Mouse (Mus musculus) CH12.LX (cell line): Measurements from ENCODE around the gene Mapk9. TPM values are rescaled to one million over a fixed set of nuclear protein-coding genes. Genes with fewer than 3 reads are reported as not detected.
A peak's percentile ranks its signal among the peaks of the same experiment; 100 is the strongest.

Experiments used
- DNase-seq: peaks from one replicate; pipeline ENCODE4 v3.0.0-alpha.2; 2013; ENCODE audit errors: extremely low read depth
- H3K27ac ChIP-seq: 2 replicates; pipeline ENCODE4 v1.5.1; 2012; ENCODE audit warnings: low read depth, mild to moderate bottlenecking, control low read depth, moderate library complexity; ENCODE audit not compliant: insufficient read depth
- H3K27me3 ChIP-seq: replicated peaks from 2 replicates; pipeline ENCODE3; 2012; ENCODE audit warnings: inconsistent platforms
- H3K36me3 ChIP-seq, 2 experiments: replicated peaks in 1 of 2; 2 replicates each; pipeline versions ENCODE3 to v1.6.1; 2012; ENCODE audit warnings: inconsistent platforms in 1 of 2, low read length in 1 of 2, mild to moderate bottlenecking in 1 of 2, mixed read lengths in 1 of 2, moderate library complexity in 1 of 2; ENCODE audit not compliant: control insufficient read depth in 1 of 2, insufficient read depth in 1 of 2
- H3K4me1 ChIP-seq, 2 experiments: 2 replicates each; pipeline ENCODE4 v1.6.1; 2012; ENCODE audit warnings: inconsistent platforms in 1 of 2, moderate library complexity in 1 of 2; ENCODE audit not compliant: insufficient read depth in 2 of 2, control insufficient read depth in 1 of 2
- H3K4me2 ChIP-seq: 2 replicates; pipeline ENCODE4 v1.6.1; 2012; ENCODE audit warnings: low read depth, mild to moderate bottlenecking, control low read depth; ENCODE audit not compliant: poor library complexity, insufficient read depth, severe bottlenecking
- H3K4me3 ChIP-seq, 3 experiments: fragments of 150-350 bp in 1 of 3; sonication (generic) in 1 of 3; replicated peaks in 1 of 3; 2 replicates each; pipeline versions ENCODE3 to v1.5.1; 2011 to 2012; ENCODE audit warnings: low read depth in 2 of 3, low read length in 2 of 3, mild to moderate bottlenecking in 2 of 3, moderate library complexity in 2 of 3, control low read depth in 1 of 3, improper control_type of control experiment in 1 of 3, inconsistent platforms in 1 of 3, mixed read lengths in 1 of 3; ENCODE audit not compliant: poor library complexity in 1 of 3
- H3K79me2 ChIP-seq: replicated peaks from 2 replicates; pipeline ENCODE4 v1.6.1; 2012; ENCODE audit warnings: mild to moderate bottlenecking, moderate library complexity; ENCODE audit not compliant: control insufficient read depth, poor library complexity, insufficient read depth, severe bottlenecking; ENCODE audit errors: extremely low read depth
- H3K9ac ChIP-seq: 2 replicates; pipeline ENCODE4 v1.6.1; 2012; ENCODE audit warnings: low read depth, mild to moderate bottlenecking, control low read depth, moderate library complexity; ENCODE audit not compliant: insufficient read depth
- H3K9me3 ChIP-seq: replicated peaks from 2 replicates; pipeline ENCODE3; 2012; ENCODE audit warnings: low read length, inconsistent platforms, mixed read lengths
- CHD1 ChIP-seq: IDR thresholded peaks from 2 replicates; pipeline ENCODE4 v1.6.1; 2012; ENCODE audit warnings: low read depth, low read length, improper control_type of control experiment, inconsistent platforms
- CTCF ChIP-seq, 2 experiments: IDR thresholded peaks in 1 of 2; conservative IDR thresholded peaks in 1 of 2; 2 replicates each; pipeline ENCODE4 v1.5.1; 2011 to 2012; ENCODE audit warnings: low read depth in 2 of 2, low read length in 2 of 2, improper control_type of control experiment in 1 of 2, inconsistent platforms in 1 of 2, mild to moderate bottlenecking in 1 of 2, moderate library complexity in 1 of 2
- ETS1 ChIP-seq: conservative IDR thresholded peaks from 2 replicates; pipeline ENCODE4 v1.6.1; 2012; ENCODE audit warnings: low read depth, mild to moderate bottlenecking, inconsistent platforms, low read length, improper control_type of control experiment, moderate library complexity
- JUN ChIP-seq: IDR thresholded peaks from 2 replicates; pipeline ENCODE4 v1.6.1; 2011; ENCODE audit warnings: low read depth, mild to moderate bottlenecking, low read length, improper control_type of control experiment, moderate library complexity; ENCODE audit not compliant: insufficient read depth
- KAT2A ChIP-seq: IDR thresholded peaks from 2 replicates; pipeline ENCODE4 v1.6.1; 2012; ENCODE audit warnings: low read length, improper control_type of control experiment, inconsistent platforms; ENCODE audit not compliant: insufficient replicate concordance
- MAX ChIP-seq: IDR thresholded peaks from 2 replicates; pipeline ENCODE4 v1.6.1; 2011; ENCODE audit warnings: low read length, improper control_type of control experiment
- MEF2A ChIP-seq: IDR thresholded peaks from 2 replicates; pipeline ENCODE4 v1.6.1; 2014; ENCODE audit warnings: low read depth, mild to moderate bottlenecking, inconsistent platforms, low read length, improper control_type of control experiment, borderline replicate concordance
- POLR2A ChIP-seq: IDR thresholded peaks from 2 replicates; pipeline ENCODE4 v1.6.1; 2011; ENCODE audit warnings: low read depth, mild to moderate bottlenecking, improper control_type of control experiment, low read length
- POLR2AphosphoS2 ChIP-seq: IDR thresholded peaks from 2 replicates; pipeline ENCODE4 v1.6.1; 2011; ENCODE audit warnings: low read depth, low read length, improper control_type of control experiment
- RAD21 ChIP-seq: IDR thresholded peaks from 2 replicates; pipeline ENCODE4 v1.6.1; 2011; ENCODE audit warnings: low read depth, mild to moderate bottlenecking, low read length, improper control_type of control experiment, moderate library complexity
- RCOR1 ChIP-seq: conservative IDR thresholded peaks from 2 replicates; pipeline ENCODE4 v1.6.1; 2012; ENCODE audit warnings: low read depth, mild to moderate bottlenecking, inconsistent platforms, low read length, improper control_type of control experiment
- SMC3 ChIP-seq: IDR thresholded peaks from 2 replicates; pipeline ENCODE4 v1.6.1; 2011; ENCODE audit warnings: low read depth, low read length, improper control_type of control experiment
- TBP ChIP-seq: conservative IDR thresholded peaks from 2 replicates; pipeline ENCODE4 v1.6.1; 2011; ENCODE audit warnings: low read depth, low read length, improper control_type of control experiment
- USF1 ChIP-seq: IDR thresholded peaks from 2 replicates; pipeline ENCODE4 v1.6.1; 2014; ENCODE audit warnings: low read depth, mild to moderate bottlenecking, inconsistent platforms, low read length, improper control_type of control experiment
- USF2 ChIP-seq: conservative IDR thresholded peaks from 2 replicates; pipeline ENCODE4 v1.6.1; 2011; ENCODE audit warnings: low read depth, low read length, improper control_type of control experiment
- ZC3H11A ChIP-seq: IDR thresholded peaks from 2 replicates; pipeline ENCODE4 v1.6.1; 2012; ENCODE audit warnings: low read depth, mild to moderate bottlenecking, inconsistent platforms, low read length, improper control_type of control experiment
- ZMIZ1 ChIP-seq: IDR thresholded peaks from 2 replicates; pipeline ENCODE4 v1.6.1; 2012; ENCODE audit warnings: low read depth, mild to moderate bottlenecking, inconsistent platforms, low read length, improper control_type of control experiment
- ZNF384 ChIP-seq: IDR thresholded peaks from 2 replicates; pipeline ENCODE4 v1.6.1; 2012; ENCODE audit warnings: low read depth, low read length, improper control_type of control experiment, inconsistent platforms
- dilution Hi-C: fragments of 300-500 bp; cut with MboI; formaldehyde crosslinking; loops from 2 replicates; pipeline ENCODE4 v1.14.3; 2020; ENCODE audit warnings: low sequenced_read_pairs; ENCODE audit not compliant: extremely low pct_unique_long_range_greater_than_20kb, extremely low pct_ligation_motif_present
- in situ Hi-C: fragments of 300-500 bp; cut with MboI; formaldehyde crosslinking; loops from 3 replicates; pipeline ENCODE4 v1.14.3; 2019; ENCODE audit warnings: low sequenced_read_pairs, low pct_ligation_motif_present, low pct_unique_long_range_greater_than_20kb, mixed read lengths
- polyA plus RNA-seq: library from polyadenylated mRNA; unstranded; fragments of >175 nt; gene quantifications from 2 replicates; pipeline ENCODE4 v1.2.1, GENCODE M21; 2012; ENCODE audit warnings: low read depth; ENCODE audit not compliant: insufficient read length
- total RNA-seq, 2 experiments: library from RNA; depleted of rRNA; stranded (reverse); fragments of 300-350 nt in 1 of 2; fragments of >200 nt in 1 of 2; gene quantifications; 2 replicates each; pipeline ENCODE4 v1.2.3; 2012 to 2014

Mapk9 gene
- total and polyA plus RNA-seq, 3 experiments: 22.0 to 36.8 (median 29.3) TPM

DNA sequence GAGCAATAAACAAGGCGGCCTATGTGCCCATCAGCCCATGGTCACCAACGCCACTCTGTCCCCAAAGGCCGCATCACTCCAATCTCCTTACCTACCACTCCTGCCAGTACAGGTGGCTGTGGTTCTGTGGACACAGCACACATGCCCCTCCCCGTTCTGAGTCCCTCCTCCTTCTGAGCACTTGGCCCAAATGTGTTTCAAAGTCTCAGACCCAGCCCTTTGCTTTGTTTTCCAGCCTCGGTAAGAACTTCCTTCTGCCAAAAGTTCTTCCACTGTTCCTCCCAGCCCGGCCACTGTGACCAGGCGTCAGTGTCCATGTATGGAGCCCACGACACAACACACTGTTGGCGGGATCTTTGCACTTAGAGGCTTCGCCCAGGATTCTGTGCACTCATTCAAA lies 2.2 kb upstream of the Mapk9 start:
- Histone ChIP-seq H3K79me2 (no peaks in the 10 kb centered on the region), H3K4me1 (peaks cover 2 to 31% of the 10 kb centered on the region in 2 experiments), H3K27ac (no peak overlapping the region), H3K27me3 (no peaks in the 10 kb centered on the region), H3K9me3 (no peaks in the 10 kb centered on the region), H3K4me2 (no peak overlapping the region), H3K36me3 (peaks cover 0 to 2% of the 10 kb centered on the region in 2 experiments), H3K4me3 (no peak overlapping the region)
- dilution Hi-C loops (no loop called here), in situ Hi-C loops (no loop called here)
- DNase-seq: no peak
- TF ChIP-seq ETS1: no peak
- TF ChIP-seq ZNF384: no peak
- TF ChIP-seq, all 38 proteins: peak for 0
- no peak overlapping the region for H3K9ac ChIP-seq

DNA sequence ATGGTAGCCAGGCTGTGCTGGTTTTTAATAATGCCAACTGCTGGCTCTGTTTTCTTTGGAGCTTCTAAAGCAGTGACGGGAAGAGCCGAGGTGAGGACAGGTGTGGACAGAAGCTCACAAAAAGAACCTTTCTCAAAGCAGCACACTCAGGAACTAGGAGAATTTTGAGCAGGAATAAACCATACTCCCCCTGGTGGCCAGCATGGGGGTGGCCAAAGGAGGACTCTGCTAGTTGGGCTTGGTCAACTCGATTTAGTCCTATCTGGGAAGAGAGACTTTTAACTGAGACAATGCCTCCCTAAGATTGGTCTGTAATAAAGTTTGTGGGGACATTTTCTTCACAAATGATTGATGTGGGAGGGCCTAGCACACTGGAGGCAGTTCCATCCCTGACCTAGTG lies 1.6 kb upstream of the Mapk9 start:
- in situ Hi-C loops: no loop called here
- H3K27ac ChIP-seq: no peak overlapping the region
- DNase-seq: peak; percentile 71

DNA sequence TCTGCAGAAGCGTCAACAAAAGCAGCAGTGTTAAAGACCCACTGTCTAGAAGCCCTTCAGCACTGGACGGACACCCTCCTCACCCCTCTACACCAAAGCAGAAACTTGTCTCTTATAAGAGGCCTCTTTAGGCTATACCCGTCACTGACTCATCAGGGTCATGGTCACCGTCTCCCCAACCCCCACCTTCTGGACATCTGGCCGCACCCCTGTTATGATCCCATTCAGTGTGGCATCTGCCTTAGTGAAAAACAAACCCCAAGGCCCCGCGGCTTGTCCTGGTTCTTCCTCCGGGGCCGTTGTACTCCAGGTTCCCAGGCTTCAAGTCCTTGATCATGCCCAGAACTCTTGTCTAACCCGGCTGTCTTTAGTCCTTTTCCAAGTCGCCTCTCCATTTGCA lies 593 bp upstream of the Mapk9 start:
- Histone ChIP-seq H3K27ac (no peak overlapping the region), H3K4me2 (peak overlapping the region; percentile 54), H3K9me3 (no peaks in the 10 kb centered on the region), H3K36me3 (peaks cover 0 to 14% of the 10 kb centered on the region in 2 experiments), H3K9ac (peak overlapping the region; percentile 36), H3K4me3 (peak overlapping the region; percentile 47 to 76 (median 56)), H3K27me3 (no peaks in the 10 kb centered on the region), H3K79me2 (no peaks in the 10 kb centered on the region), H3K4me1 (peaks cover 2 to 31% of the 10 kb centered on the region in 2 experiments)
- in situ Hi-C loops: no loop called here
- TF ChIP-seq SMC3 (no peak), CHD1 (no peak), ETS1 (no peak)
- dilution Hi-C loops: no loop called here
- no peak for DNase-seq

More for the DNA sequence above, 1.6 kb upstream of the Mapk9 start:
- Histone ChIP-seq H3K4me2 (no peak overlapping the region), H3K9me3 (no peaks in the 10 kb centered on the region), H3K27me3 (no peaks in the 10 kb centered on the region), H3K79me2 (no peaks in the 10 kb centered on the region), H3K4me3 (no peak overlapping the region), H3K36me3 (peaks cover 0 to 6% of the 10 kb centered on the region in 2 experiments), H3K9ac (no peak overlapping the region), H3K4me1 (peaks cover 2 to 31% of the 10 kb centered on the region in 2 experiments)
- TF ChIP-seq JUN (no peak), CTCF (conservative IDR thresholded peaks at IDR 0.05 in 1 of 2, IDR thresholded peaks at IDR 0.05 in 1 of 2; ENCODE audit: low read depth in 2 of 2, low read length in 2 of 2) (peak; percentile 89 to 95), POLR2A (no peak), USF2 (no peak), ZMIZ1 (no peak), ZC3H11A (no peak), POLR2AphosphoS2 (no peak), USF1 (no peak), RAD21 (peak; percentile 58), TBP (0 out of 2 replicates have a peak, but pooled peaks have one; percentile 23), ETS1 (no peak), MEF2A (no peak), KAT2A (no peak), SMC3 (peak; percentile 83), MAX (no peak; the same call in 1 of the 2 replicates), RCOR1 (no peak)
- dilution Hi-C loops: no loop called here
